Mouse (Mus musculus): ENCODE measurements around the gene Gpd2. TPM values are rescaled to one million over a fixed set of nuclear protein-coding genes. Genes with fewer than 3 reads are reported as not detected.

Gpd2 gene
- total RNA-seq, 1 experiment from 2014 or later: 223 TPM

DNA sequence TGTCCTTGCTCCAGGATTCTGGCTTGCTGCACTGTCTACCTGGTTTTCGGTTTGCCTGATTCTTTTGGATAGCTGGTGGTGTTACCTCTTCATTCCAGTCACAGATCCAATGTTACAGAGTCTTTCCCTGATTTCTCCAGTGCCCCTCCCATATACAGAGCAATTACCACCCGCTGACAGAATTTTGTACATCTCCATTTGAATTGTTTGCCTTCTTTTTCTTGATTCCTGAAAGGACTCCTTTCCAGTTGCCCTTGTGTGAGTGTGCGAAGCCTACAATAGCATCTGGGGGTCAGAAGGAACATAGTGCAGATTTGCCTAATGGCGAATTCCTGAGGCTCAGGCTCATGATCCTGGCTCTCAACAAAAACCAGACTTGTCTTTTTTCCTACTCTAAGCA, 157.6 kb downstream of the Gpd2 start:
- no peak for DNase-seq

DNA sequence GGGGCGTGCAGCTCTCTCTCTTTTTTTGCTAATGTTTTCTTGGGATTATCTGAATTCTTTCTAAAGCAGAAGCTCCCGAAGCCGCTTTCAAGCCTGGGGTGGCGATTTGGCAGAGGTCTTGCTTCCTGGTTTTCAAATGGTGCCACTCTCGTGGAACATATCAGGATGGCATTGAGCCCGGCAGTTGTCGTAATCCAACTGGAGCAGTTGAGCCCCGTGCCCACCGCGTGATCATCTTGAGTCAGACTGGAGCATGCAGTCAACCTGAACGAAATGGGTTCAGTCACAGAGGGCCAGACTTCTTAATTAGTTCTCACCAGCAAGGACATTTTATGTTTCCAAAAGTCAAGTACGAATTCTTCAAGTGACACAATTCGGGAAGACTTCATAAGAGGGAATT, 158.6 kb downstream of the Gpd2 start:
- DNase-seq: no peak

DNA sequence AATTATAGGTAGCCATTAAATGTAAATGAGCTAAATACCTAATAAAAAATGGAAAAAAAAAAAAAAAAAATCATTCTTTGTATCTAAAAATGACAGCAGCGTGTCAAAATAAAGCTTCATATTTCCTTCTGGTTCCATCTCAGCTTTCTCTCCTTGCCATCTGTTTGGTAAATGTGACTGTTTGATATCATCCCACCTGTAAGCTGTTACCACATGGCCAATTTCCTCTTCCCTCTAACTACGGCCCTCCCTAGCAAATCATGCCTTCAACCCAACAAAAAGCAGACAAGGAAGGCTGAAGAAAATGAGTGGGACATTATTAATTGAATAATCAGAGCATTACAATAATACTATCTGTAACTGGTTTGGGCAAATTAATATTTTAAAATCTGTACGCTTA, 160.3 kb downstream of the Gpd2 start:
- DNase-seq: no peak

DNA sequence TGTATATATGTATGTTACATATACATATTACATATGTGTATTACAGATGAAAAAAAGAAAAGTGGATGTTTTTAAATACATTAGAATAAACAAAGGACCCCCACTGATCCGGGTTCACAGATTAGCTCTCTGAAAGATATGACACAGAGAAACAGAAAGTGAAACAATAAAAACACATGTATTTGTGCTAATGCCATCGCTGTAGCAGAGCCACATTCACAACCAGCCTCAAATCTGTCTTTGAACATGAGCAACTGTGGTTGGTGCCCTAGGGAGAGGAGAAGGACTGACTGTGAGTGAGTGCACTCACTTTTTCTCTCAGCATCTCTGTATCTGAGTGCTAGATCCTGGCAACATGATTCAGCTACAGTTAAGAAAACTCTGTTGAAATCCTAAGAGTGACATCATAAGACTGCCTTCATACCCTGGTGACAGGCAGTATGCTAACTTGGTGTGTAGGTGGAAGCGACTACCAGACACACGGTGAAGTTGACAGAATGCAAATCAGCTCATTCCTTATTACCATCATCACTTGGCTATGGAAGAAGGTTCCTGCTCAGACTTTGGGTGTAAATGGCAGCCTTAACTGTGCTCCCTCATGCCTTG, 170.1 kb downstream of the Gpd2 start:
- DNase-seq: no peak

DNA sequence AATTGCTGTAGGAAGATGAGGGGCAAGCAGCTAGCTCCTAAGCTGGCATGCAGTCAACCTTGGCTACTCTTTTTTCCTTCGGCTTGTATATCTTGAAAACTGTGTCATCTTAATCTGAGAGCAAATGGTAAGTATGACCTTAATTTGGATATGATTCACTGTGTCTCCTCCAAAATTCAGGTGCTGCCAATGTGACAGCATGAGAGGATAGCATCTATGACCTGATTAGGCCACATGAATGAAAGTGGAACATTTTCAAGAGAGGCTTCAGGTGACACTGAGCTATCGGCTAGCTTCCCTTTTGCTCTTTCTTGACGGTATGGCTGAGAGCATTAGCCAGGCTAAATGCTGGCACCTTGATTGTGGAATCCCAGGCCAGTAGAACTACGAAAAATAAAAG, 171.0 kb downstream of the Gpd2 start:
- DNase-seq: no peak

DNA sequence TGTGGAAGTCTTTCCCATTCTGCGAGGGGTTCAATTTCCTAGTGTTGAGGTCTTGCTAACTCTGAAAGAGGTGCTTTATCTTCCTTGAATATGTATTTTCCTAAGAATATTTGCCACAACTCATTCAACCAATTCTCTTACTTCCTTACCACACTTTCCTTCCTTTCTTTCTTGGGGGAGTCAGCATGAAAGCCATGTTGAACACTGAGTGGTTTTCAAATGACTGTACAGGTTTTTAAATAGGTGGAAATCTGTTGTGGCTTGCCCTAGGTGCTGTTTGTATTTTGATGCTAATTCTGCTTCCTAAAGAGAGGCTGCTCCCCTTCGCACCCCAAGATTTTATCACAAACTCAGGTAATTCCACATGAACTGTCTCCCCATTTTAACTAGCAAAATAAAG, 174.1 kb downstream of the Gpd2 start:
- no peak for DNase-seq

DNA sequence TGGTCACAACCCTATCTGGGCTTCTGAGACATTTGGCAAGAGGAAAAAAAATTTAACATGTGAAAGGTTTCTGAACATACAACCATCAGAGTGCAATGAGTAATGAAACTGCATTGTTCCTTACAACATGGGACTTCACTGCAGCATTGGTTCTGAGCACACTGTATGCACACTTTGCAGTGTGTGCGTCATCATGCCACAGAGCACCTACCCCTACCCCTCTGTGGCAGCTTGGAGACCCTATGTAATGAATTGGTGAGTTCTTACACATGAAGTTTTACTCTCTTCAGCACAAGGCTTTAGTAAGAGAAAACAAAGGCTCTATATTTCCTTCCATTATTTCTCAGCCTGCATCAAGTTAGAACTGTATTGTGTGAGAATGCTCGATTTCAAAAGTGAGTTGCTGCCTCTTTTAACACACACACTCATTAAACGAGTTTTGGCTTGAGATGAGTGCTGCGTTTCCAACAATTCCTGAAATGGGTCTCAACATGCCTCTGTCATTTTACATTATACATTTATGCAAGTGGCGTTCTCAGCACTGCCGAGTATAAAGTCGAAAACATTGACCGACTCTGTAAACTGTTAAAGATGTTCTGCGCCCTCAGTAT, 177.2 kb downstream of the Gpd2 start:
- DNase-seq: no peak

GRCm38 (mm10) chr2:57416711-57417110, 179.3 kb downstream of the Gpd2 start:
- DNase-seq: no peak

Other genes with a start within 250 kb of the Gpd2 start
- 6.8 and 48.2 TPM in 2 replicates for gene Nr4a2, start 113.6 kb upstream of the Gpd2 start, total RNA-seq (2021)